Mouse (Mus musculus) neural tube, embryonic 15.5 days (tissue): ENCODE measurements around the gene Smarcd3. TPM values are rescaled to one million over a fixed set of nuclear protein-coding genes. Genes with fewer than 3 reads are reported as not detected.
"Not testable (repeated sequence)": the region's sequence is repeated elsewhere in the genome, so short reads cannot be mapped to it uniquely, and the experiment has no call there.

ENCODE experiments used
- ATAC-seq: fragments of 200-750 bp; cut with Nextera tagmentation; 2 replicates; pipeline ENCODE4 v1.8.0; 2017; ENCODE audit warnings: mild to moderate bottlenecking, moderate TSS enrichment, moderate library complexity; ENCODE audit not compliant: low FRiP score
- H3K27ac ChIP-seq: fragments of 300-500 bp; sonication (generic); replicated peaks from 2 replicates; pipeline ENCODE4 v1.5.1; 2015; ENCODE audit warnings: mild to moderate bottlenecking, inconsistent platforms
- H3K27me3 ChIP-seq: fragments of 300-500 bp; sonication (generic); replicated peaks from 2 replicates; pipeline ENCODE4 v1.6.1; 2015; ENCODE audit warnings: inconsistent platforms
- H3K36me3 ChIP-seq: fragments of 300-500 bp; sonication (generic); 2 replicates; pipeline ENCODE4 v1.6.1; 2015; ENCODE audit warnings: inconsistent platforms
- H3K4me1 ChIP-seq: fragments of 300-500 bp; sonication (generic); 2 replicates; pipeline ENCODE4 v1.6.1; 2015; ENCODE audit warnings: inconsistent platforms
- H3K4me2 ChIP-seq: fragments of 300-500 bp; sonication (generic); 2 replicates; pipeline ENCODE4 v1.6.1; 2015; ENCODE audit warnings: inconsistent platforms, mild to moderate bottlenecking, moderate library complexity
- H3K4me3 ChIP-seq: fragments of 300-500 bp; sonication (generic); replicated peaks from 2 replicates; pipeline ENCODE4 v1.5.1; 2015; ENCODE audit warnings: mild to moderate bottlenecking, inconsistent platforms
- H3K9ac ChIP-seq: fragments of 300-500 bp; sonication (generic); replicated peaks from 2 replicates; pipeline ENCODE4 v1.6.1; 2015; ENCODE audit warnings: mild to moderate bottlenecking, inconsistent platforms
- H3K9me3 ChIP-seq: fragments of 300-500 bp; sonication (generic); replicated peaks from 2 replicates; pipeline ENCODE4 v1.6.1; 2016; ENCODE audit warnings: inconsistent platforms
- WGBS: fragments of 180-500 bp; shearing (Covaris S2); methylation state at CpG from one replicate; pipeline ENCODE4 v1.1.7; 2015; ENCODE audit warnings: mixed read lengths; 5-methylcytosine and 5-hydroxymethylcytosine counted together
- polyA plus RNA-seq: library from polyadenylated mRNA; unstranded; fragments of >200 nt; fragmentation: Nextera tagmentation; extraction: Ambion mirVana; gene quantifications from 2 replicates; pipeline ENCODE4 v1.2.1, GENCODE M21; 2015

Smarcd3 gene
- polyA plus RNA-seq, 1 experiment from 2014 or later, result 135 TPM

- Histone ChIP-seq H3K4me3 (peak overlapping the region; percentile 77), H3K27me3 (no peaks in the 10 kb centered on the region), H3K4me2 (peak overlapping the region; percentile 90), H3K36me3 (peaks cover 18% of the 10 kb centered on the region), H3K9me3 (no peaks in the 10 kb centered on the region), H3K4me1 (peaks cover 24% of the 10 kb centered on the region), H3K27ac (peak overlapping the region; percentile 80), H3K9ac (0 out of 2 replicates have a peak overlapping the region, but pooled peaks have one; percentile 48)
- WGBS, result 71% methylated on average over 6 of the region's 6 CpGs
- ATAC-seq, result no peak; the same call in 1 of the 2 replicates
Measured at GRCm38 (mm10) chr5:24578109-24578963, 45.9 kb downstream of the Smarcd3 start.

- Histone ChIP-seq H3K4me1 (peaks cover 24% of the 10 kb centered on the region), H3K36me3 (peaks cover 28% of the 10 kb centered on the region), H3K27me3 (no peaks in the 10 kb centered on the region), H3K4me3 (peak within 1 kb of the TSS; percentile 77), H3K9me3 (no peaks in the 10 kb centered on the region), H3K27ac (peak within 1 kb of the TSS; percentile 83), H3K4me2 (peak within 1 kb of the TSS; percentile 90), H3K9ac (peak within 1 kb of the TSS; percentile 65)
- WGBS, result under 1% methylated on average over 48 of the region's 48 CpGs
- peak; percentile 95 for ATAC-seq
Measured at GRCm38 (mm10) chr5:24577183-24577929, 46.9 kb downstream of the Smarcd3 start, which contains the start of gene Abcf2. TSS of gene Abcf2 (minus strand) at chr5:24577467.

GRCm38 (mm10) chr5:24576801-24577182 is 47.4 kb downstream of the Smarcd3 start:
- H3K27me3 ChIP-seq, result no peaks in the 10 kb centered on the region
- peaks cover 33% of the 10 kb centered on the region for H3K36me3 ChIP-seq
- peak overlapping the region; percentile 65 for H3K9ac ChIP-seq
- peak; percentile 32 for ATAC-seq
- peak overlapping the region; percentile 77 for H3K4me3 ChIP-seq
- peaks cover 24% of the 10 kb centered on the region for H3K4me1 ChIP-seq
- H3K4me2 ChIP-seq, result peak overlapping the region; percentile 90
- H3K9me3 ChIP-seq, result no peaks in the 10 kb centered on the region
- WGBS, result under 1% methylated on average over 32 of the region's 32 CpGs
- peak overlapping the region; percentile 83 for H3K27ac ChIP-seq

- Histone ChIP-seq H3K27me3 (no peaks in the 10 kb centered on the region), H3K9ac (peak overlapping the region; percentile 65), H3K4me2 (peak overlapping the region; percentile 90), H3K27ac (no peak overlapping the region), H3K9me3 (no peaks in the 10 kb centered on the region), H3K36me3 (peaks cover 42% of the 10 kb centered on the region), H3K4me3 (peak overlapping the region; percentile 77), H3K4me1 (peaks cover 24% of the 10 kb centered on the region)
- 92% methylated on average over 1 of the region's 1 CpGs for WGBS
- ATAC-seq, result no peak
Measured at GRCm38 (mm10) chr5:24575948-24576347, 48.3 kb downstream of the Smarcd3 start.

- no peak for ATAC-seq
- WGBS, result 90% methylated on average over 2 of the region's 2 CpGs
- H3K4me2 ChIP-seq, result no peak within 1 kb of the TSS
- H3K27ac ChIP-seq, result no peak within 1 kb of the TSS
- H3K36me3 ChIP-seq, result no peaks in the 10 kb centered on the region
- peaks cover 6% of the 10 kb centered on the region for H3K4me1 ChIP-seq
- H3K9ac ChIP-seq, result no peak within 1 kb of the TSS
- no peaks in the 10 kb centered on the region for H3K27me3 ChIP-seq
- no peak within 1 kb of the TSS for H3K4me3 ChIP-seq
- H3K9me3 ChIP-seq, result no peaks in the 10 kb centered on the region
Measured at GRCm38 (mm10) chr5:24556709-24557108, 67.5 kb downstream of the Smarcd3 start, which contains the start of gene 4931409K22Rik. TSS of gene 4931409K22Rik (minus strand) at chr5:24556809.

- not testable (repeated sequence) for ATAC-seq, H3K4me3 ChIP-seq, H3K27me3 ChIP-seq, H3K36me3 ChIP-seq, H3K4me2 ChIP-seq, H3K27ac ChIP-seq, H3K9me3 ChIP-seq, H3K9ac ChIP-seq
- 95% methylated on average over 7 of the region's 7 CpGs for WGBS
- H3K4me1 ChIP-seq, result peaks cover 19% of the 10 kb centered on the region
Measured at GRCm38 (mm10) chr5:24555335-24555734, 68.9 kb downstream of the Smarcd3 start.

- H3K4me3 ChIP-seq, result no peak overlapping the region
- no peak overlapping the region for H3K27ac ChIP-seq
- WGBS, result 76% methylated on average over 5 of the region's 5 CpGs
- 0 out of 2 replicates have a peak, but pooled peaks cover 5% of the 10 kb centered on the region for H3K27me3 ChIP-seq
- H3K9ac ChIP-seq, result no peak overlapping the region
- H3K4me1 ChIP-seq, result peaks cover 26% of the 10 kb centered on the region
- no peaks in the 10 kb centered on the region for H3K9me3 ChIP-seq
- ATAC-seq, result no peak
- H3K36me3 ChIP-seq, result no peaks in the 10 kb centered on the region
- H3K4me2 ChIP-seq, result no peak overlapping the region
Measured at GRCm38 (mm10) chr5:24553621-24554244, 70.5 kb downstream of the Smarcd3 start.

GRCm38 (mm10) chr5:24551317-24551688 is 72.9 kb downstream of the Smarcd3 start:
- ATAC-seq, result peak; percentile 39
- no peaks in the 10 kb centered on the region for H3K9me3 ChIP-seq
- H3K27me3 ChIP-seq, result 0 out of 2 replicates have a peak, but pooled peaks cover 5% of the 10 kb centered on the region
- H3K9ac ChIP-seq, result no peak overlapping the region
- peak overlapping the region; percentile 65 for H3K27ac ChIP-seq
- no peaks in the 10 kb centered on the region for H3K36me3 ChIP-seq
- WGBS, result 38% methylated on average over 2 of the region's 2 CpGs
- peaks cover 26% of the 10 kb centered on the region for H3K4me1 ChIP-seq
- H3K4me2 ChIP-seq, result peak overlapping the region; percentile 49
- no peak overlapping the region for H3K4me3 ChIP-seq

GRCm38 (mm10) chr5:24550598-24551316 is 73.5 kb downstream of the Smarcd3 start:
- H3K27ac ChIP-seq, result peak overlapping the region; percentile 65
- peak; percentile 88 for ATAC-seq
- H3K4me2 ChIP-seq, result peak overlapping the region; percentile 49
- H3K4me3 ChIP-seq, result no peak overlapping the region; the same call in 1 of the 2 replicates
- 17% methylated on average over 26 of the region's 26 CpGs for WGBS
- no peaks in the 10 kb centered on the region for H3K36me3 ChIP-seq
- no peak overlapping the region for H3K9ac ChIP-seq
- H3K4me1 ChIP-seq, result peaks cover 26% of the 10 kb centered on the region
- H3K27me3 ChIP-seq, result 0 out of 2 replicates have a peak, but pooled peaks cover 5% of the 10 kb centered on the region
- H3K9me3 ChIP-seq, result no peaks in the 10 kb centered on the region

- Histone ChIP-seq H3K27ac (no peak overlapping the region), H3K9ac (no peak overlapping the region), H3K9me3 (no peaks in the 10 kb centered on the region), H3K4me3 (no peak overlapping the region), H3K36me3 (no peaks in the 10 kb centered on the region), H3K4me1 (peaks cover 12% of the 10 kb centered on the region; the same call in 1 of the 2 replicates), H3K4me2 (no peak overlapping the region), H3K27me3 (no peaks in the 10 kb centered on the region; the same call in 1 of the 2 replicates)
- ATAC-seq, result no peak
- WGBS, result 83% methylated on average over 7 of the region's 7 CpGs
Measured at GRCm38 (mm10) chr5:24542643-24543042, 81.6 kb downstream of the Smarcd3 start.
